Mouse (Mus musculus): ENCODE data around the gene Nol12. TPM values are rescaled to one million over a fixed set of nuclear protein-coding genes. Genes with fewer than 3 reads are reported as not detected.

The Nol12 gene
- polyA plus RNA-seq (2017; shearing (Covaris generic)), result 25.1 TPM

GRCm38 (mm10) chr15:78934784-78935320 lies at the start of gene Nol12:
TSS of gene Nol12 (plus strand) at chr15:78934933.

GRCm38 (mm10) chr15:78899409-78899739 lies 35.4 kb upstream of the Nol12 start, which contains the start of gene Gm49510:
TSS of gene Gm49510 (plus strand) at chr15:78899667.

GRCm38 (mm10) chr15:78899740-78900584 lies 34.8 kb upstream of the Nol12 start, which contains the start of gene Sh3bp1:
TSS of gene Sh3bp1 (plus strand) at chr15:78899768.

GRCm38 (mm10) chr15:78913632-78914090 lies 21.1 kb upstream of the Nol12 start, which contains the start of gene Pdxp:
TSS of gene Pdxp (plus strand) at chr15:78913919.

DNA sequence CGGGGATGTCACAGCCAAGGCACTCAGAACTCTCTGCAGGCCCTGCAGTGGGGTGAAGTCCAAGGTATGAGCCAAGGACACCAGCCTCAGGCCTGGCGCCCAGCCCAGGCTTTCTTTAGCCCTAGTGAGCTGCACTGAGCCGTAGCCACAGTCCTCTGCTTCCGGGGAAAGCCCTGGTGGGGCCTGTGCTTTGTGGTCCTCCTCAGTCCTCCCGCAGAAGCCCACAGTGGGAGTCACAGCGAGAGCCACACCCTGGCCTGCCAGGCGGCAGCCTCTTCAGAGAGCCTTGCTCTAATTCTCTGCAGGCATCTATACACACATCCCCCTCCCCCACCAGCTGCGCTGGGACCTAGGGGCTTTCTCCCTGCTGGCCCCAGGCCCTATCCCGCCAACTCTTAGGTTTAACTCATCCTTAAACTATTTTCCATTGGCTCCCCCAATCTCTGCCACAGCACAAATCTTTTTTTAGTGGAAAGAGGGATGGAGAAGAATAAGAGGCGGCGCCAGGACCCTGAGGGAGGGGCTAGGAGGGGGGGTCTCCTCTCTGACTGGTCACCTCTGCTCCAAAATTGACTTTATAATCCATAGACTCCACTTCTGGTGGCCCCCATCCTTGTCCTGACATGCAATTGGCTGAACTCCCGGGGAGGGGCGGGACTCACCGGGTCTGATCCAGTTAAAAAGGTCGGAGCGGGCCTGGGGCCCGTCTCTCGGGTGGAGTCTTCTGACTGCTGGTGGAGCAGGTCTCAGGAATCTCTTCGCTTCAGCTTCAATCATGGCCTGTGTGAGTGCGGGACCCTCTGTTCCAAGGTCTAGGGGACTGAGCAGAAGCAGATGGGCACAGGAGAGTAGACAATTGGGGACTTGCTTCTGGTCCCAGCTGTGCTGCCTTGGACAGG lies 8.5 kb upstream of the Nol12 start, which contains the start of gene Lgals1:
Gene Lgals1, plus strand, starts transcription at position 705 of the 899 bp plus-strand sequence.

DNA sequence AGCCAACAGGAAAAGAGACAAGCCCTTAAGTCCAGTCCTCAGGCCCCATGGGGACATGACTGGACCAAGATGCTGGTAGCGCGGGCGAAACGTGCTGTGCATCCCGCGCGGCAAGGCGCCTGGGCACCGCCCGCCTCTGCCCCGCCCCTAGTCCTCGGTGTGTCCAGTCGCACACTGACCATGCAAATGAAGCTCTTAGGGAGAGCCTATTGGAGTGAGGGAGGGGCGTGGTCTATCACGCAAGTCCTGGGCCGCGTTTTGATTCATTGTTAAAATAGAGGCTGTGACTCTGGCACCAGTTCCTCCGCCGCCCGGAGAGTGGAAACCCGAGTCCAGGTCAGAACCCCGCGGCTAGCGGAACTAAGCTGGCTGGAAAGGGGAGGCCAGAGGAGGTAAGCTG lies 12.9 kb downstream of the Nol12 start, which contains the start of gene Triobp:
Gene Triobp, plus strand, starts transcription at position 68 of the 400 bp plus-strand sequence.

Other genes with a start within 250 kb of the Nol12 start
- gene Elfn2, start 216.2 kb upstream of the Nol12 start, polyA plus RNA-seq (2017; shearing (Covaris generic)), result 0.12 TPM
- gene Mfng, start 161.5 kb upstream of the Nol12 start, polyA plus RNA-seq (2017; shearing (Covaris generic)), result 120 TPM
- gene Card10, start 131.9 kb upstream of the Nol12 start, polyA plus RNA-seq (2017; shearing (Covaris generic)), result 1.1 TPM
- 0.44 TPM for gene Cdc42ep1, start 92.3 kb upstream of the Nol12 start, polyA plus RNA-seq (2017; shearing (Covaris generic))
- not detected for gene Lgals2, start 79.4 kb upstream of the Nol12 start, polyA plus RNA-seq (2017; shearing (Covaris generic))
- 68.8 TPM for gene Gga1, start 57.7 kb upstream of the Nol12 start, polyA plus RNA-seq (2017; shearing (Covaris generic))
- 1.9 TPM for gene Gm49510, start 35.3 kb upstream of the Nol12 start, polyA plus RNA-seq (2017; shearing (Covaris generic))
- 128 TPM for gene Sh3bp1, start 35.2 kb upstream of the Nol12 start, polyA plus RNA-seq (2017; shearing (Covaris generic))
- 11.9 TPM for gene Pdxp, start 21.0 kb upstream of the Nol12 start, polyA plus RNA-seq (2017; shearing (Covaris generic))
- 398 TPM for gene Lgals1, start 8.2 kb upstream of the Nol12 start, polyA plus RNA-seq (2017; shearing (Covaris generic))
- 51.9 TPM for gene Triobp, start 12.8 kb downstream of the Nol12 start, polyA plus RNA-seq (2017; shearing (Covaris generic))
- gene H1f0, start 93.5 kb downstream of the Nol12 start, polyA plus RNA-seq (2017; shearing (Covaris generic)), result 34.2 TPM
- not detected for gene Galr3, start 107.0 kb downstream of the Nol12 start, polyA plus RNA-seq (2017; shearing (Covaris generic))
- 41.2 TPM for gene Ankrd54, start 128.0 kb downstream of the Nol12 start, polyA plus RNA-seq (2017; shearing (Covaris generic))
- gene Eif3l, start 140.2 kb downstream of the Nol12 start, polyA plus RNA-seq (2017; shearing (Covaris generic)), result 99.7 TPM
- 30.7 TPM for gene Micall1, start 174.0 kb downstream of the Nol12 start, polyA plus RNA-seq (2017; shearing (Covaris generic))
- 82.3 TPM for gene Polr2f, start 206.1 kb downstream of the Nol12 start, polyA plus RNA-seq (2017; shearing (Covaris generic))
- gene 1700088E04Rik, start 206.3 kb downstream of the Nol12 start, polyA plus RNA-seq (2017; shearing (Covaris generic)), result 0.99 TPM
- 0.17 TPM for gene Sox10, start 230.3 kb downstream of the Nol12 start, polyA plus RNA-seq (2017; shearing (Covaris generic))

Data from effector memory CD4-positive, alpha-beta T cell, adult 5 months (primary cell).